Mouse (Mus musculus): ENCODE measurements around the gene Dapk1.

- no peak for TF ChIP-seq CTCF (IDR thresholded peaks at IDR 0.05; ENCODE audit: low read depth, low read length)
- no peak for TF ChIP-seq POLR2A (IDR thresholded peaks at IDR 0.05; ENCODE audit: insufficient read depth, low read length)
- TF ChIP-seq EP300 (IDR thresholded peaks at IDR 0.05; ENCODE audit: insufficient read depth, low read depth, low read length): no peak
These were observed at the start of gene Dapk1 for GRCm38 (mm10) chr13:60601436-60602415.

Data from ES-Bruce4 (cell line).